Comparison of ENCODE assay signal across 9 mouse cellular contexts in genomic region chr4:134469985-134470384, GRCm38 (mm10). TPM values are rescaled to one million over a fixed set of nuclear protein-coding genes. Genes with fewer than 3 reads are reported as not detected.
A peak's percentile ranks its signal among the peaks of the same experiment; 100 is the strongest.
DNase-seq lines count a peak whose midpoint lies in the region; ATAC-seq and TF ChIP-seq lines count a peak whose summit lies in the region.
"Had no signal": no experiment of that assay in that cellular context is flagged by ENCODE, and none has a peak within 500 bp of the region (broad histone marks: within the 10 kb centered on the region; RNA-seq: fewer than 3 reads in every experiment).

No protein-coding gene starts in this region.

- peaks cover 52% of the 10 kb centered on the region for H3K4me1 ChIP-seq in forebrain, embryonic 10.5 days
- H3K4me1 ChIP-seq in limb, embryonic 11.5 days (ENCODE audit: control insufficient read depth, insufficient read depth, low read length), result peaks cover 3% of the 10 kb centered on the region; the same call in 1 of the 2 replicates
- H3K4me1 ChIP-seq in neural tube, embryonic 12.5 days, result peaks cover 49% of the 10 kb centered on the region

- intact Hi-C loops in gastrocnemius, postnatal 14 days (cut with DNase I; ENCODE audit: low total_unique reads), result no loop called here

- H3K9ac ChIP-seq in limb, embryonic 11.5 days (ENCODE audit: low read length), result no peak overlapping the region
- H3K9ac ChIP-seq in neural tube, embryonic 12.5 days, result peak overlapping the region; percentile 98

- peak overlapping the region; percentile 86; the same call in 1 of the 2 replicates for H3K4me2 ChIP-seq in limb, embryonic 11.5 days (ENCODE audit: low read depth, severe bottlenecking)
- peak overlapping the region; percentile 84 for H3K4me2 ChIP-seq in neural tube, embryonic 12.5 days (replicated peaks)

- WGBS in forebrain, embryonic 10.5 days, result 72% methylated on average over 3 of the region's 3 CpGs
- WGBS in limb, embryonic 11.5 days, result 87% methylated on average over 3 of the region's 3 CpGs
- 57% methylated on average over 3 of the region's 3 CpGs for WGBS in neural tube, embryonic 12.5 days

- no peaks in the 10 kb centered on the region for H3K9me3 ChIP-seq in forebrain, embryonic 10.5 days
- H3K9me3 ChIP-seq in limb, embryonic 11.5 days (ENCODE audit: control insufficient read depth, low read length), result no peaks in the 10 kb centered on the region
- H3K9me3 ChIP-seq in neural tube, embryonic 12.5 days, result no peaks in the 10 kb centered on the region

- ATAC-seq in limb, embryonic 11.5 days (ENCODE audit: insufficient number of reproducible peaks, low FRiP score, low TSS enrichment, low read depth), result no peak
- no peak for ATAC-seq in neural tube, embryonic 12.5 days (ENCODE audit: low FRiP score, low read depth)

- peak overlapping the region; percentile 92 for H3K4me3 ChIP-seq in layer of hippocampus, adult 2 months
- H3K4me3 ChIP-seq in forebrain, embryonic 10.5 days, result peak overlapping the region; percentile 91
- peak overlapping the region; percentile 91 for H3K4me3 ChIP-seq in limb, embryonic 11.5 days (ENCODE audit: low read depth, low read length)
- peak overlapping the region; percentile 96 for H3K4me3 ChIP-seq in neural tube, embryonic 12.5 days

- DNase-seq in layer of hippocampus, adult 2 months (ENCODE audit: low spot score in 2 of 2), result no peak
- no peak for DNase-seq in layer of hippocampus, postnatal 10 days (ENCODE audit: low spot score in 2 of 2)
- DNase-seq in forebrain, embryonic 10.5 days (ENCODE audit: extremely low spot score, low spot score), result no peak
- DNase-seq in limb, embryonic 11.5 days (ENCODE audit: low spot score), result no peak
- DNase-seq in testis, postnatal 14 days (ENCODE audit: low spot score), result no peak
- DNase-seq in urinary bladder, postnatal 14 days (ENCODE audit: low spot score), result no peak
- no peak for DNase-seq in gastrocnemius, postnatal 14 days
- DNase-seq: thymus, postnatal 36 days had no signal

- peaks cover 18% of the 10 kb centered on the region for H3K27me3 ChIP-seq in forebrain, embryonic 10.5 days (ENCODE audit: poor library complexity, severe bottlenecking)
- H3K27me3 ChIP-seq in limb, embryonic 11.5 days (ENCODE audit: control insufficient read depth, insufficient read depth, low read length), result no peaks in the 10 kb centered on the region
- no peaks in the 10 kb centered on the region for H3K27me3 ChIP-seq in neural tube, embryonic 12.5 days (replicated peaks)

- peaks cover 45% of the 10 kb centered on the region for H3K36me3 ChIP-seq in forebrain, embryonic 10.5 days (replicated peaks)
- peaks cover 22% of the 10 kb centered on the region for H3K36me3 ChIP-seq in limb, embryonic 11.5 days (ENCODE audit: control insufficient read depth, insufficient read depth, low read length)
- peaks cover 37% of the 10 kb centered on the region for H3K36me3 ChIP-seq in neural tube, embryonic 12.5 days

- no peak for TF ChIP-seq CTCF in layer of hippocampus, adult 2 months (conservative IDR thresholded peaks at IDR 0.05)

- peak overlapping the region; percentile 84 for H3K27ac ChIP-seq in layer of hippocampus, adult 2 months
- peak overlapping the region; percentile 99; the same call in 1 of the 2 replicates for H3K27ac ChIP-seq in forebrain, embryonic 10.5 days
- no peak overlapping the region for H3K27ac ChIP-seq in limb, embryonic 11.5 days (replicated peaks; ENCODE audit: low read depth, low read length)
- peak overlapping the region; percentile 94; the same call in 1 of the 2 replicates for H3K27ac ChIP-seq in neural tube, embryonic 12.5 days

RNA-seq across cellular contexts. Expression of gene Stmn1, which starts 1.9 kb away (rescaled TPM):
- 100 to 1,000 TPM; 362 to 369 TPM for total RNA-seq in layer of hippocampus, adult 2 months (2021)
- 1,000 to 10,000 TPM; 1,050 to 1,137 TPM for total RNA-seq in layer of hippocampus, postnatal 10 days (2021)
- polyA plus RNA-seq in forebrain, embryonic 10.5 days (2016; fragmentation: Nextera tagmentation; extraction: Ambion mirVana), result 2,040 and 2,174 TPM in 2 replicates
- 2,250 and 2,263 TPM in 2 replicates for polyA plus RNA-seq in limb, embryonic 11.5 days (2014; fragmentation: Nextera tagmentation; extraction: Ambion mirVana)
- 4,894 and 4,994 TPM in 2 replicates for polyA plus RNA-seq in neural tube, embryonic 12.5 days (2016; fragmentation: Nextera tagmentation; extraction: Ambion mirVana)
- 10 to 100 TPM; 29.4 to 37.7 TPM for total RNA-seq in gastrocnemius, postnatal 14 days (2021)

RNA-seq across cellular contexts. Expression of gene Paqr7, which starts 26.5 kb away (rescaled TPM):
- total RNA-seq in layer of hippocampus, adult 2 months (2021), result 10 to 100 TPM; 60.2 to 64.7 TPM
- total RNA-seq in layer of hippocampus, postnatal 10 days (2021), result 10 to 100 TPM; 50.0 to 51.9 TPM
- polyA plus RNA-seq in forebrain, embryonic 10.5 days (2016; fragmentation: Nextera tagmentation; extraction: Ambion mirVana), result 2.7 and 3.1 TPM in 2 replicates
- polyA plus RNA-seq in limb, embryonic 11.5 days (2014; fragmentation: Nextera tagmentation; extraction: Ambion mirVana), result 0.65 and 0.88 TPM in 2 replicates
- polyA plus RNA-seq in neural tube, embryonic 12.5 days (2016; fragmentation: Nextera tagmentation; extraction: Ambion mirVana), result 7.4 and 8.9 TPM in 2 replicates
- total RNA-seq in gastrocnemius, postnatal 14 days (2021), result 1 to 10 TPM; 3.9 to 5.4 TPM

RNA-seq across cellular contexts. Expression of gene Aunip, which starts 40.8 kb away (rescaled TPM):
- total RNA-seq in layer of hippocampus, adult 2 months (2021), result under 1 TPM; 0.56 to 0.67 TPM
- total RNA-seq in layer of hippocampus, postnatal 10 days (2021), result under 1 TPM; 0.48 to 0.78 TPM
- 30.3 and 32.8 TPM in 2 replicates for polyA plus RNA-seq in forebrain, embryonic 10.5 days (2016; fragmentation: Nextera tagmentation; extraction: Ambion mirVana)
- polyA plus RNA-seq in limb, embryonic 11.5 days (2014; fragmentation: Nextera tagmentation; extraction: Ambion mirVana), result 8.9 and 10.0 TPM in 2 replicates
- polyA plus RNA-seq in neural tube, embryonic 12.5 days (2016; fragmentation: Nextera tagmentation; extraction: Ambion mirVana), result 8.1 and 8.9 TPM in 2 replicates
- under 1 TPM; 0.29 to 0.86 TPM for total RNA-seq in gastrocnemius, postnatal 14 days (2021)

Comparison
In these comparisons a context has a peak if more than half of its experiments do, and no peak if none do; other contexts are left out.
1. RNA of gene Stmn1, which starts 1.9 kb away (total RNA-seq): 1,050 to 1,137 TPM in layer of hippocampus, postnatal 10 days and 362 to 369 TPM in layer of hippocampus, adult 2 months; 29.4 to 37.7 TPM in gastrocnemius, postnatal 14 days; every median in the first group is over 4 times any median in the second.
2. RNA of gene Paqr7, which starts 26.5 kb away (total RNA-seq): 60.2 to 64.7 TPM in layer of hippocampus, adult 2 months and 50.0 to 51.9 TPM in layer of hippocampus, postnatal 10 days; 3.9 to 5.4 TPM in gastrocnemius, postnatal 14 days; every median in the first group is over 4 times any median in the second.
3. Peak in every context shown above with its lines, with median percentiles within 50 percentile points of each other: H3K4me3 ChIP-seq.